Mouse (Mus musculus) cerebellum, adult 11-12 months (tissue): ENCODE measurements around the gene Pdcd2.
A peak's percentile ranks its signal among the peaks of the same experiment; 100 is the strongest.

Experiments
- DNase-seq: peaks from one replicate; pipeline ENCODE4 v3.0.0; 2022

The Pdcd2 gene

GRCm38 (mm10) chr17:15498753-15499113 is 28.4 kb downstream of the Pdcd2 start:
- DNase-seq, result peak; percentile 43

- peak; percentile 92 for DNase-seq
Observed at GRCm38 (mm10) chr17:15497882-15498752, 29.0 kb downstream of the Pdcd2 start.

GRCm38 (mm10) chr17:15490542-15490941 is 36.6 kb downstream of the Pdcd2 start:
- DNase-seq, result no peak

GRCm38 (mm10) chr17:15472671-15473070 is 54.4 kb downstream of the Pdcd2 start:
- DNase-seq, result no peak
